Mouse (Mus musculus) T-cell, adult 66 days (primary cell): ENCODE measurements around the gene Hmgb4. TPM values are rescaled to one million over a fixed set of nuclear protein-coding genes. Genes with fewer than 3 reads are reported as not detected.

Experiments used
- total RNA-seq, 2 experiments: library from RNA; stranded (reverse); gene quantifications; 3 replicates in 1 of 2; 4 replicates in 1 of 2; pipeline ENCODE4 v1.2.4; 2023

Gene Hmgb4
- total RNA-seq = not detected

DNA sequence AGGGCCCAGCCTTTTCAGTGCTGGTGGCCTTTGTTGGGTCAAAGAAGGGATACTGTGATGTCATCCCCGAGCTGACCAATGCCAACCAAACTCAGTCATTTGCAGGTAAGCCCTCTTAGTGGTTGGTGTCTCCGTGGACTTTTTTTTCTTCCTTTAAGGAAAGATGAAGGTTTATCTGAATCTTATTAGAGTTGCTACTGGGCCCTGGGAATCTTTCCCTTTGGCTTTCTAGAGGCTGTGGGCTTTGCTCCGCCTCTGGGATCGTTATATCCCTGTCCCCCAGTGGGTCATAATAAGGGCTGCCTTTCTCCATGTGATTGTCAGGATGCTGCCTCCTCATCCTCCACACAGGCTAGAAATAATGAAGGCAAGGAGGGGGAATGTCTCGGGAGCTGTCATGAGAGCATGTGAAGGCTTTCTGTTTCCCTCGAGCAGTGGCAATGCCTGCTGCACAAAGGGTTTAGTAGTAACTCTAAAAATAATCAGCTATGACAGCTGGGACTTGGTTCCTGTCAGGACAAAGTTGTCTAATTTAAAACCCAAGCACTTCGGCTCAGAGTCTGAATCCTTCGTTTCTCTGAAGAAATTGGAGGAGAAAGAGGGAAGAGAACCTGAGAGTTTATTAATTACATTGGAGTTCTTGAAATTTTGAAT, at the start of gene Hmgb4:
TSS of gene Hmgb4 (minus strand) at position 51 of the 654 bp plus-strand sequence.

